Comparison of ENCODE assay signal across 9 mouse cellular contexts in genomic region chr14:51738411-51739149, GRCm38 (mm10). TPM values are rescaled to one million over a fixed set of nuclear protein-coding genes. Genes with fewer than 3 reads are reported as not detected.
DNase-seq lines count a peak whose midpoint lies in the region; ATAC-seq lines count a peak whose summit lies in the region.
"Had no signal": no experiment of that assay in that cellular context is flagged by ENCODE, and none has a peak within 500 bp of the region (broad histone marks: within the 10 kb centered on the region; RNA-seq: fewer than 3 reads in every experiment).

No protein-coding gene starts in this region.

- no peak overlapping the region for H3K9ac ChIP-seq in heart, embryonic 12.5 days
- H3K9ac ChIP-seq in hindbrain, embryonic 13.5 days: 0 out of 2 replicates have a peak overlapping the region, but pooled peaks have one; percentile 13

- no peaks in the 10 kb centered on the region for H3K9me3 ChIP-seq in heart, embryonic 12.5 days (replicated peaks)
- H3K9me3 ChIP-seq in hindbrain, embryonic 13.5 days: no peaks in the 10 kb centered on the region
- H3K9me3 ChIP-seq in midbrain, embryonic 10.5 days (replicated peaks): no peaks in the 10 kb centered on the region

- H3K27me3 ChIP-seq in heart, embryonic 12.5 days (replicated peaks): peaks cover 55% of the 10 kb centered on the region
- peaks cover 55% of the 10 kb centered on the region for H3K27me3 ChIP-seq in hindbrain, embryonic 13.5 days
- peaks cover 59% of the 10 kb centered on the region for H3K27me3 ChIP-seq in midbrain, embryonic 10.5 days (ENCODE audit: low read depth, poor library complexity, severe bottlenecking)

- H3K4me1 ChIP-seq in heart, embryonic 12.5 days (replicated peaks): peaks cover 15% of the 10 kb centered on the region
- peaks cover 28% of the 10 kb centered on the region for H3K4me1 ChIP-seq in hindbrain, embryonic 13.5 days (replicated peaks)
- H3K4me1 ChIP-seq in midbrain, embryonic 10.5 days: peaks cover 32% of the 10 kb centered on the region

- DNase-seq in heart, postnatal 36 days: no peak
- DNase-seq in ZHBTc4 (ENCODE audit: low read depth, low spot score): peak; percentile 56
- peak; percentile 28 for DNase-seq in midbrain, embryonic 10.5 days (ENCODE audit: low spot score)
- no peak for DNase-seq in gastrocnemius, adult 8-10 months (ENCODE audit: low spot score in 2 of 2)
- no peak for DNase-seq in urinary bladder, postnatal 10 days (ENCODE audit: low spot score)
- no peak for DNase-seq in urinary bladder, postnatal 14 days (ENCODE audit: low spot score)

- H3K4me2 ChIP-seq in heart, embryonic 12.5 days: peak overlapping the region; percentile 90
- H3K4me2 ChIP-seq in hindbrain, embryonic 13.5 days: peak overlapping the region; percentile 62

- intact Hi-C loops in heart, postnatal 36 days (cut with DNase I): no loop called here

- H3K4me3 ChIP-seq in heart, embryonic 12.5 days: peak overlapping the region; percentile 45
- H3K4me3 ChIP-seq in hindbrain, embryonic 13.5 days: peak overlapping the region; percentile 35
- peak overlapping the region; percentile 52 for H3K4me3 ChIP-seq in midbrain, embryonic 10.5 days

- ATAC-seq in heart, embryonic 12.5 days (ENCODE audit: insufficient number of reproducible peaks, low FRiP score): no peak
- ATAC-seq in hindbrain, embryonic 13.5 days (ENCODE audit: low FRiP score): peak; percentile 59; the same call in 1 of the 2 replicates

- H3K36me3 ChIP-seq in heart, embryonic 12.5 days: no peaks in the 10 kb centered on the region
- H3K36me3 ChIP-seq in hindbrain, embryonic 13.5 days: no peaks in the 10 kb centered on the region
- H3K36me3 ChIP-seq in midbrain, embryonic 10.5 days: no peaks in the 10 kb centered on the region

- no peak overlapping the region for H3K27ac ChIP-seq in heart, embryonic 12.5 days (ENCODE audit: poor library complexity, severe bottlenecking)
- H3K27ac ChIP-seq in hindbrain, embryonic 13.5 days: no peak overlapping the region
- H3K27ac ChIP-seq in midbrain, embryonic 10.5 days (replicated peaks): no peak overlapping the region

- 5% methylated on average over 29 of the region's 29 CpGs for WGBS in heart, embryonic 12.5 days
- WGBS in hindbrain, embryonic 13.5 days: 2% methylated on average over 29 of the region's 29 CpGs
- WGBS in midbrain, embryonic 10.5 days: 3% methylated on average over 29 of the region's 29 CpGs

RNA-seq across cellular contexts. Expression of gene Gm5800, which starts 21.6 kb away (rescaled TPM):
- polyA plus RNA-seq in heart, embryonic 12.5 days (2016; fragmentation: Nextera tagmentation; extraction: Ambion mirVana): not detected in 2 replicates
- not detected for total RNA-seq in heart, postnatal 36 days (2021)
- not detected in 2 replicates for polyA plus RNA-seq in hindbrain, embryonic 13.5 days (2015; fragmentation: Nextera tagmentation; extraction: Ambion mirVana)
- polyA plus RNA-seq in midbrain, embryonic 10.5 days (2016; fragmentation: Nextera tagmentation; extraction: Ambion mirVana): not detected in 2 replicates
- not detected for total RNA-seq in gastrocnemius, adult 8-10 months (2022)
- total RNA-seq: neutrophil, adult 5-6 weeks had no signal

RNA-seq across cellular contexts. Expression of gene Ang4, which starts 34.8 kb away (rescaled TPM):
- polyA plus RNA-seq in heart, embryonic 12.5 days (2016; fragmentation: Nextera tagmentation; extraction: Ambion mirVana): not detected in 2 replicates
- total RNA-seq in heart, postnatal 36 days (2021): not detected
- not detected in 2 replicates for polyA plus RNA-seq in hindbrain, embryonic 13.5 days (2015; fragmentation: Nextera tagmentation; extraction: Ambion mirVana)
- not detected in 2 replicates for polyA plus RNA-seq in midbrain, embryonic 10.5 days (2016; fragmentation: Nextera tagmentation; extraction: Ambion mirVana)
- not detected for total RNA-seq in gastrocnemius, adult 8-10 months (2022)
- total RNA-seq: neutrophil, adult 5-6 weeks had no signal

RNA-seq across cellular contexts. Expression of gene Gm17079, which starts 43.3 kb away (rescaled TPM):
- polyA plus RNA-seq in heart, embryonic 12.5 days (2016; fragmentation: Nextera tagmentation; extraction: Ambion mirVana): not detected in 2 replicates
- not detected for total RNA-seq in heart, postnatal 36 days (2021)
- polyA plus RNA-seq in hindbrain, embryonic 13.5 days (2015; fragmentation: Nextera tagmentation; extraction: Ambion mirVana): not detected in 2 replicates
- not detected in 2 replicates for polyA plus RNA-seq in midbrain, embryonic 10.5 days (2016; fragmentation: Nextera tagmentation; extraction: Ambion mirVana)
- total RNA-seq in gastrocnemius, adult 8-10 months (2022): not detected
- total RNA-seq: neutrophil, adult 5-6 weeks had no signal

Comparison
In these comparisons a context has a peak if more than half of its experiments do, and no peak if none do; other contexts are left out.
1. DNase-seq: peak in ZHBTc4 (single experiment) and midbrain, embryonic 10.5 days (single experiment); none in heart, postnatal 36 days (0 of 2), gastrocnemius, adult 8-10 months (0 of 2), urinary bladder, postnatal 10 days (single experiment) and urinary bladder, postnatal 14 days (single experiment).
2. Peak in every context shown above with its lines, with median percentiles within 50 percentile points of each other: H3K4me3 ChIP-seq.